Mouse (Mus musculus) intestine, embryonic 14.5 days (tissue): ENCODE measurements around the gene Bicral. TPM values are rescaled to one million over a fixed set of nuclear protein-coding genes. Genes with fewer than 3 reads are reported as not detected.

Source experiments
- ATAC-seq: fragments of 200-750 bp; cut with Nextera tagmentation; replicated peaks from 2 replicates; pipeline ENCODE4 v1.8.0; 2017; ENCODE audit warnings: low read depth, moderate number of reproducible peaks, moderate TSS enrichment, moderate library complexity; ENCODE audit not compliant: low FRiP score, low TSS enrichment
- DNase-seq: peaks from one replicate; pipeline ENCODE4 v3.0.0-alpha.2; 2018; ENCODE audit warnings: low spot score
- H3K27ac ChIP-seq: fragments of 300-500 bp; sonication (generic); 2 replicates; pipeline ENCODE4 v1.5.1; 2014; ENCODE audit warnings: low read depth, mild to moderate bottlenecking, control low read depth
- H3K27me3 ChIP-seq: fragments of 300-500 bp; sonication (generic); replicated peaks from 2 replicates; pipeline ENCODE4 v1.6.1; 2014; ENCODE audit warnings: low read length, control low read depth; ENCODE audit not compliant: control insufficient read depth, insufficient read depth
- H3K36me3 ChIP-seq: fragments of 300-500 bp; sonication (generic); 2 replicates; pipeline ENCODE4 v1.6.1; 2014; ENCODE audit warnings: low read length, control low read depth; ENCODE audit not compliant: control insufficient read depth, insufficient read depth
- H3K4me1 ChIP-seq: fragments of 300-500 bp; sonication (generic); replicated peaks from 2 replicates; pipeline ENCODE4 v1.6.1; 2014; ENCODE audit warnings: low read length, control low read depth, mixed read lengths; ENCODE audit not compliant: control insufficient read depth, insufficient read depth
- H3K4me2 ChIP-seq: fragments of 300-500 bp; sonication (generic); 2 replicates; pipeline ENCODE4 v1.6.1; 2014; ENCODE audit warnings: low read length
- H3K4me3 ChIP-seq: fragments of 300-500 bp; sonication (generic); 2 replicates; pipeline ENCODE4 v1.5.1; 2014; ENCODE audit warnings: low read depth, low read length, control low read depth, mixed read lengths
- H3K9ac ChIP-seq: fragments of 300-500 bp; sonication (generic); 2 replicates; pipeline ENCODE4 v1.6.1; 2014; ENCODE audit warnings: mild to moderate bottlenecking, low read length
- H3K9me3 ChIP-seq: fragments of 300-500 bp; sonication (generic); 2 replicates; pipeline ENCODE4 v1.6.1; 2016; ENCODE audit warnings: low read length, control low read depth; ENCODE audit not compliant: control insufficient read depth
- WGBS: fragments of 180-500 bp; shearing (Covaris S2); extraction: QIAGEN DNeasy Blood & Tissue Kit; methylation state at CpG from one replicate; pipeline ENCODE4 v1.1.7; 2014; 5-methylcytosine and 5-hydroxymethylcytosine counted together
- polyA plus RNA-seq: library from polyadenylated mRNA; unstranded; fragments of >200 nt; fragmentation: Nextera tagmentation; extraction: Ambion mirVana; gene quantifications from 2 replicates; pipeline ENCODE4 v1.2.1, GENCODE M21; 2014

Bicral gene
- polyA plus RNA-seq, 1 experiment from 2014 or later: 5.5 TPM

- DNase-seq (peak; percentile 91), ATAC-seq (peak; percentile 49)
- no peaks in the 10 kb centered on the region for H3K27me3 ChIP-seq
- H3K9ac ChIP-seq: peak overlapping the region; percentile 63
- H3K9me3 ChIP-seq: no peaks in the 10 kb centered on the region
- under 1% methylated on average over 44 of the region's 44 CpGs for WGBS
- H3K4me2 ChIP-seq: peak overlapping the region; percentile 82
- H3K4me1 ChIP-seq: peaks cover 34% of the 10 kb centered on the region
- peaks cover 9% of the 10 kb centered on the region; the same call in 1 of the 2 replicates for H3K36me3 ChIP-seq
- H3K27ac ChIP-seq: peak overlapping the region; percentile 97
- peak overlapping the region; percentile 97 for H3K4me3 ChIP-seq
Measured at GRCm38 (mm10) chr17:46889450-46890084, 31.3 kb upstream of the Bicral start.

GRCm38 (mm10) chr17:46888511-46889212, 30.4 kb upstream of the Bicral start:
- H3K4me2 ChIP-seq: peak overlapping the region; percentile 82
- no peak for ATAC-seq
- no peaks in the 10 kb centered on the region for H3K9me3 ChIP-seq
- H3K4me1 ChIP-seq: peaks cover 34% of the 10 kb centered on the region
- 36% methylated on average over 16 of the region's 16 CpGs for WGBS
- H3K36me3 ChIP-seq: peaks cover 9% of the 10 kb centered on the region; the same call in 1 of the 2 replicates
- H3K4me3 ChIP-seq: peak overlapping the region; percentile 97
- H3K27ac ChIP-seq: peak overlapping the region; percentile 97
- DNase-seq: peak; percentile 56
- H3K27me3 ChIP-seq: no peaks in the 10 kb centered on the region
- peak overlapping the region; percentile 63 for H3K9ac ChIP-seq

- Histone ChIP-seq H3K36me3 (no peaks in the 10 kb centered on the region), H3K4me1 (peaks cover 16% of the 10 kb centered on the region), H3K27ac (no peak overlapping the region), H3K4me3 (no peak overlapping the region), H3K9ac (no peak overlapping the region; the same call in 1 of the 2 replicates), H3K9me3 (no peaks in the 10 kb centered on the region), H3K27me3 (no peaks in the 10 kb centered on the region), H3K4me2 (peak overlapping the region; percentile 14)
- DNase-seq (peak; percentile 58), ATAC-seq (no peak)
- 37% methylated on average over 17 of the region's 17 CpGs for WGBS
Measured at GRCm38 (mm10) chr17:46885910-46886643, 27.8 kb upstream of the Bicral start.

GRCm38 (mm10) chr17:46885218-46885909, 27.1 kb upstream of the Bicral start:
- DNase-seq (no peak), ATAC-seq (no peak)
- Histone ChIP-seq H3K9ac (no peak overlapping the region), H3K4me1 (peaks cover 16% of the 10 kb centered on the region), H3K36me3 (no peaks in the 10 kb centered on the region), H3K9me3 (no peaks in the 10 kb centered on the region), H3K4me3 (no peak overlapping the region), H3K27ac (no peak overlapping the region), H3K27me3 (no peaks in the 10 kb centered on the region), H3K4me2 (peak overlapping the region; percentile 14)
- 71% methylated on average over 11 of the region's 11 CpGs for WGBS

GRCm38 (mm10) chr17:46884766-46885165, 26.5 kb upstream of the Bicral start:
- Histone ChIP-seq H3K27ac (no peak overlapping the region), H3K4me1 (peaks cover 19% of the 10 kb centered on the region), H3K4me3 (no peak overlapping the region), H3K27me3 (no peaks in the 10 kb centered on the region), H3K36me3 (no peaks in the 10 kb centered on the region), H3K9me3 (no peaks in the 10 kb centered on the region), H3K9ac (no peak overlapping the region), H3K4me2 (no peak overlapping the region)
- 96% methylated on average over 6 of the region's 6 CpGs for WGBS
- DNase-seq: no peak
- ATAC-seq: no peak

- Histone ChIP-seq H3K9me3 (no peaks in the 10 kb centered on the region), H3K4me1 (peaks cover 15% of the 10 kb centered on the region), H3K4me3 (no peak overlapping the region), H3K4me2 (no peak overlapping the region), H3K9ac (no peak overlapping the region), H3K27me3 (no peaks in the 10 kb centered on the region), H3K36me3 (no peaks in the 10 kb centered on the region), H3K27ac (no peak overlapping the region)
- no peak for ATAC-seq
- no peak for DNase-seq
- WGBS: 76% methylated on average over 9 of the region's 9 CpGs
Measured at GRCm38 (mm10) chr17:46883107-46883506, 24.8 kb upstream of the Bicral start.

GRCm38 (mm10) chr17:46881728-46882127, 23.4 kb upstream of the Bicral start:
- Histone ChIP-seq H3K27me3 (no peaks in the 10 kb centered on the region), H3K4me3 (no peak overlapping the region), H3K4me1 (peaks cover 15% of the 10 kb centered on the region), H3K9ac (no peak overlapping the region), H3K9me3 (no peaks in the 10 kb centered on the region), H3K27ac (no peak overlapping the region), H3K4me2 (no peak overlapping the region), H3K36me3 (no peaks in the 10 kb centered on the region)
- ATAC-seq: no peak
- WGBS: 87% methylated on average over 6 of the region's 6 CpGs
- DNase-seq: no peak

GRCm38 (mm10) chr17:46880322-46880721, 22.0 kb upstream of the Bicral start:
- H3K9me3 ChIP-seq: no peaks in the 10 kb centered on the region
- no peak overlapping the region for H3K9ac ChIP-seq
- 60% methylated on average over 2 of the region's 2 CpGs for whole genome bisulfite sequencing
- DNase-seq (no peak), ATAC-seq (no peak)
- H3K4me3 ChIP-seq: no peak overlapping the region
- no peak overlapping the region; the same call in 1 of the 2 replicates for H3K27ac ChIP-seq
- no peak overlapping the region for H3K4me2 ChIP-seq
- H3K36me3 ChIP-seq: no peaks in the 10 kb centered on the region
- no peaks in the 10 kb centered on the region for H3K27me3 ChIP-seq
- H3K4me1 ChIP-seq: peaks cover 5% of the 10 kb centered on the region; the same call in 1 of the 2 replicates
